Mouse (Mus musculus): Measurements from ENCODE around the gene Dlk1.

The Dlk1 gene

GRCm38 (mm10) chr12:109452592-109452991, at the start of gene Dlk1:
Dlk1 (plus strand) TSS chr12:109452823.
- CTCF ChIA-PET, result no interaction called here

- CTCF ChIA-PET, result no interaction called here
Measured at GRCm38 (mm10) chr12:109402943-109403342, 49.7 kb upstream of the Dlk1 start.

GRCm38 (mm10) chr12:109403752-109404151, 48.9 kb upstream of the Dlk1 start:
- CTCF ChIA-PET, result no interaction called here

- CTCF ChIA-PET, result no interaction called here
Measured at GRCm38 (mm10) chr12:109406018-109406417, 46.6 kb upstream of the Dlk1 start.

GRCm38 (mm10) chr12:109410723-109411122, 41.9 kb upstream of the Dlk1 start:
- CTCF ChIA-PET, result no interaction called here

- CTCF ChIA-PET, result no interaction called here
Measured at GRCm38 (mm10) chr12:109411172-109412070, 41.2 kb upstream of the Dlk1 start.

- CTCF ChIA-PET, result no interaction called here
Measured at GRCm38 (mm10) chr12:109412071-109412440, 40.6 kb upstream of the Dlk1 start.

GRCm38 (mm10) chr12:109412675-109413074, 39.9 kb upstream of the Dlk1 start:
- CTCF ChIA-PET, result no interaction called here

GRCm38 (mm10) chr12:109413321-109413720, 39.3 kb upstream of the Dlk1 start:
- CTCF ChIA-PET, result no interaction called here

- CTCF ChIA-PET, result interaction anchor here (0.7 kb wide), 1 partner anchor 934 kb away, joined by 7 read pairs; no protein-coding TSS in a partner anchor
Measured at GRCm38 (mm10) chr12:109416681-109417080, 35.9 kb upstream of the Dlk1 start.

GRCm38 (mm10) chr12:109417476-109418201, 35.0 kb upstream of the Dlk1 start:
- CTCF ChIA-PET, result no interaction called here

GRCm38 (mm10) chr12:109420006-109420405, 32.6 kb upstream of the Dlk1 start:
- CTCF ChIA-PET, result no interaction called here

GRCm38 (mm10) chr12:109423163-109423562, 29.5 kb upstream of the Dlk1 start:
- CTCF ChIA-PET, result no interaction called here

GRCm38 (mm10) chr12:109423716-109424429, 28.8 kb upstream of the Dlk1 start:
- CTCF ChIA-PET, result no interaction called here

GRCm38 (mm10) chr12:109424753-109425332, 27.8 kb upstream of the Dlk1 start:
- CTCF ChIA-PET, result no interaction called here

GRCm38 (mm10) chr12:109425982-109426381, 26.6 kb upstream of the Dlk1 start:
- CTCF ChIA-PET, result no interaction called here

GRCm38 (mm10) chr12:109432475-109433130, 20.0 kb upstream of the Dlk1 start:
- CTCF ChIA-PET, result interaction anchor here (0.6 kb wide), 1 partner anchor 482 kb away, joined by 4 read pairs; no protein-coding TSS in a partner anchor

- CTCF ChIA-PET, result no interaction called here
Measured at GRCm38 (mm10) chr12:109436367-109436807, 16.2 kb upstream of the Dlk1 start.

- CTCF ChIA-PET, result no interaction called here
Measured at GRCm38 (mm10) chr12:109436852-109437251, 15.8 kb upstream of the Dlk1 start.

- CTCF ChIA-PET, result no interaction called here
Measured at GRCm38 (mm10) chr12:109437559-109438350, 14.9 kb upstream of the Dlk1 start.

GRCm38 (mm10) chr12:109438383-109438782, 14.2 kb upstream of the Dlk1 start:
- CTCF ChIA-PET, result no interaction called here

Data from spleen, embryonic (tissue).